Mouse (Mus musculus) gastrocnemius, adult 8-10 months (tissue): Measurements from ENCODE around the gene Col24a1. TPM values are rescaled to one million over a fixed set of nuclear protein-coding genes. Genes with fewer than 3 reads are reported as not detected.
"Not testable (repeated sequence)": the region's sequence is repeated elsewhere in the genome, so short reads cannot be mapped to it uniquely, and the experiment has no call there.

ENCODE experiments used
- DNase-seq, 2 experiments: peaks; one replicate each; pipeline ENCODE4 v3.0.0; 2022; ENCODE audit warnings: low spot score in 2 of 2
- total RNA-seq, 4 experiments: library from RNA; stranded (reverse); gene quantifications; 2 replicates each; pipeline ENCODE4 v1.2.4; 2022

Gene Col24a1
- total RNA-seq, 4 experiments from 2014 or later, result 0.63 to 1.2 (median 0.87) TPM

DNA sequence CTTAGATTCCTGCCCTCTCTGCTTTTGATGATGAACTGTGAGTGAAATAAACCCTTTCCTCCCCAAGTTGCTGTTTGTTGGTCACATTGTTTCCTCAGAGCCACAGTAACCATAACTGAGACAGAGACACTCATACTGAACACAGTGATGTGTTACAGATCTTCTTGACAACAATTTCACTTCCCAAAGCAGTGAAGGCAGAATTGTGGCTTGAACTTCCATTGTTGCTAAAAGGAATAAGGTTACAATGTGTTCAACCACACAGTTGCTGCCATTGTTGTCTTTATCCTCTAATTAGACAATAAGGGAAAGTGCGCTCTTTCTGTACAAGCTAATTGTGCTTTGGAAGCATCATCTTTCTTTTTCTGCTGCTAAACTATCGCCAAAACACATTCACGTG is 61.7 kb downstream of the Col24a1 start:
- no peak for DNase-seq

DNA sequence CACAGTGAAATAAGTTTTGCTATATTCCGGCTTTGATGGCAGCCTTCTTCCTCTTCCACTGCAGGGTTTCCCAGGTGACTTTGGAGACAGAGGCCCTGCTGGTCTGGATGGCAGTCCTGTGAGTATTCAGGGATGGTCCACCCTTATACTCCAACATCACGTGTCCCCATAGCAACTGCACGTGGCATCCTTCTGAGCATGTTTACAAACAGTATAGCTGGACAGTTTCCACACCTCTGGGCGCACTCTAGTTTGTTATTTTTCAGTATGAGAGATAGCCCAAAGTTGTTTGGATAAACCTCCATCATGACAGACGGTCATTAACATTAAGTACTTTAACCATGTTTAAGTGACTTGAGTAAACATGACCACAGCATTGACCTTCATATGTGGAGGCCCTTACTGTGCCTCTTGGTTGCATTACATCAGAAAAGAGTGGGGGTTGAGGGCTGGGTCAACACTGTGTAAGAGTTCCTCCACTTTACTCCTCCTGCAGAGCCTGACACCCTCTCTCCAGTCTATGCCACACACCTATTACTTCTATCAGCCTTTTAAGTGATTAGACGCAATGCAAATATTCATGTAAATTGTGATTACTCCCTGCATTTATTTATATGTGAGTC is 64.7 kb downstream of the Col24a1 start:
- no peak for DNase-seq

DNA sequence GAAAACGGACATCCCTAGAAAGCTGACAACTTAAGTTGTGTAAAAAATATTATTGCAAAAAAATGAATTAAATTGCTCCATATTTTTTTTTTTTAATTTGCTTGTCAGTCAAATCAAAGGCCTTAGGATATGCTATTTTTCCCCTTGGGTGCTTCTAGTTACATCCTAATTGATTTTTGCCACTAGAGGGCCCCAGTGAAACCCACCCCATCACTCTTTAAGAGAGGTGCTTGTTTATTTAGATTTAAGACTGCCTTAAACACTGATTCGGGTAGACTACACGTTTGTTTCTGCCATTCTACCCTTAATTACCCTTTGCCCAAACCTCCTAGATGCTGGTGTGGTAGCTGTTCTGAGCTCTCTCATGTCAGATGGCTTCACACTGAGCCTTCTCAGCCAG is 73.0 kb downstream of the Col24a1 start:
- DNase-seq, result no peak

DNA sequence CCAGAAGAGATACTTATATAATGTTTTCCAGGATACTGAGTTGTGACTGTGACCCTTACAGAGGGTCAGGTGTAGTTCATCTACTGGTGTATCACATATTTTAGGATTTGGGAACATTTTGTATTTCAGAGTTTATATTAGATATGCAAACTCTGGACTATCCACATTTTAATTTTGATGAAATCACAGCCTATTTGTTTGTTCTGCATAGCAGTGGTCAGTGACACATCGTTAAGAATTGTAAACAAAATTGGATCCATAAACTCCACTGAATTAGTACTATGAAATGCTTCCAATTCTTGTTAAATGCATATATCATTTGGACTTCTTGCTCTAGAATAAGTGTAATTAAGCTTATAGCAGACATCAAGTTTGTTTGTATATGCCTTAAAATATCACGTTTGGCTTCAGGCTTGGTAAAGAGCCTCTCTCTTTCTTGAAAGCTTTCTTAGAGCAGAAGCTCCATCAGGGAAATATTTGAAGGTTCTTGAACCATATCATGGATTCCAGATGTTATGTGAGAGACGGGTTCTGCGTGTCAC is 75.0 kb downstream of the Col24a1 start:
- no peak for DNase-seq

DNA sequence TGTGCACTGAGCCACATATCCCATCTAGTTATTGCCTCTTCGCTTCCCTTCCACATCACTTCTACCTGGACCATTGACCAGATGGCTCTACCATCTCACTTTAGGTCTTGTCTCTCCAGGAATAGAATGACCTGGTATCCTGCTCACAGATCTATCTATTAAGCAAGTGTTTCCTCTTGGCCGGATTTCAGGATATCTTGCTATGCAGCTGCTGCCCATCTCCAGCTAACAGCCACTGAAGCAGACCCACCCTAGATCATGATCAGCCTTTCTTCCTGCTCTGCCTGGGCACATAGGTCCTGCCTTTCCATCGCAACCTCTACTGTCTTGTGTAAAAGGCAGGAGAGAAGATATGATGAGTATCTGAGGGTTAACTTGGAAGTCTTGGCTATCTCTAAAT is 84.0 kb downstream of the Col24a1 start:
- DNase-seq, result no peak

DNA sequence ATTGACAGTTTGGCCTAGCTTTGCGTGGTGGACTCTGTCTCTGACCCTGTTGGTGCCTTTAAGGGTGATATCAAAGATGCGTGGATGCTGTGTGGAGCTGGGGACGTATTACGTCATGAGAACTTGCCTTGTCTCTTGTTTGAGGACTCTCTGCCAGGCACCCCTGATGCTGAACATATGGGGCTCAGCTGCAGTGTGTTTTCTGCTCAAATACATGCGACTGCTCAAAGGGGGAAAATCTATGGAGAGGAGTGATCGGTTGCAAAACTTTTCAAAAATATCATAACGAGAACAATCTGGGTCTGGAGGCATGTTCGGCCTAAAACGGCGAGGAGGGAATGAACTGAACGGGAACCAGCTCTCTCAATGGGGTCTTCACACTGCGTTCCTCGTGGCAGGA is 90.8 kb downstream of the Col24a1 start:
- no peak for DNase-seq

DNA sequence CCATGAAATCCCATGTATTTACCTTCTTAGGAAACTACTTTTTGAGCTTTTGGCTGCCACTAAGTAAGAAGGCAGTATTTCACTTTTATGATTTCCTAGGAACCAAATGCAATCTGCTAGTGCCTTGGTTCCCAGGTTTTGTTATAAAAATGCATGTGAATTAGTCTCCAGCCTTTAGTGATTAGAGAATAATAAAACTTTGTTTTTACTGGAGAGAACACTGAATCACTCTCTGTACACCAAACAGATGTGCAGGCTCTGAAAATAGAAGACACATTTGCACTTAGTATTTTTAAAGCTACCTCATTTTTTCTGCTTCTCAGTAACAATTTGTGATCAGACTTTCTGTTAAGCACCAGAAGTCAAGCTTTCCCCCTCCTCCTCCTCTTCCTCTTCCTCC is 94.2 kb downstream of the Col24a1 start:
- DNase-seq, result no peak

DNA sequence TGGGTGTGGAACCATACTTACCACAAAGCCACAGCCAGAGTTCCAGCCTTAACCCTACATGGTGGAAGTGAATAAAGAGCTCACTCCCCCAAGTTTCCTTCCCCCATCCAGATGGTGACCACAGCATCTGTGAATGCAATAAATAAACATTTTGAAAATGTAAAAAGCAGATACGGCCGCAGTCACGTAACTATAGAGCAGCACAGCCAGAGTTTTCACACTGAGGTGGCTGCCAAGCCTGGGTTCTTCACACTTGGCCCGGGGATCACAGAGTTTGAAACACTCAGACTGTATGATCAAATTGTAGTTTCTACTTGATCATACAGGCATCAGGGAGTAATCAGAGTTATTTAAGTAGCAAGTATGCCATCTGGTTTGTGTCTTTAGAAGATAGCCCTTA is 98.4 kb downstream of the Col24a1 start:
- no peak for DNase-seq

DNA sequence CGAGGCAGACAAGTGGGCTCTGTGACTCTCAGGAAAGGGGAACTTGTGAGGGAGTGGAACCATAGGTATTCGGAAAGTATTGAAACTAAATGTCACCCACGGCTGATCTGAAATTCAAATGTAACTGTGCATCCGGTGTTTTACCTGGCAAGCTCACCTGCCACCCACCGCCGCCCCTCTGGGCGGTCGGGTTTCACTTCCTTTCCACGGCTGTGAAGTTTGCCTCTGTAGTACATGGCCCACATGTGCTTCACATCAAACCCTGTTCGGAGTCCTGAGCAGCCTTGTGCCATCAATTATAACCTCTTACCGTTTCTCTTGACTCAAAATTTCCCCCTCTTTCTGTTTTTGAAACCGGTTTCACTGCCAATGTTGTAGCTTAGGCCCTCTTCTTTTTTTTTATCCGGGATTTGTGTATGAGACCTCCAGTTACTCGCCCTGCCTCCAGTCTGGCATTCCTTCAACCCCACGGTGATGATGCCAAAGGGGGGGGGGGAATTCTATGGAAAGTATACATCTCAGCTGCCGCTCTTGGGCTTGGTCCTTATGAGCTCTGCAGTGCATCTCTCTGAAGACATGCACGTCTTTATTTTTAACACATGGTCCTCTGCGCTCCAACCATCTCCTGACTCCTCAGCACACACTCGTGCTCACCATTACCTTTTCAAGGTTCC is 99.9 kb downstream of the Col24a1 start:
- no peak for DNase-seq

DNA sequence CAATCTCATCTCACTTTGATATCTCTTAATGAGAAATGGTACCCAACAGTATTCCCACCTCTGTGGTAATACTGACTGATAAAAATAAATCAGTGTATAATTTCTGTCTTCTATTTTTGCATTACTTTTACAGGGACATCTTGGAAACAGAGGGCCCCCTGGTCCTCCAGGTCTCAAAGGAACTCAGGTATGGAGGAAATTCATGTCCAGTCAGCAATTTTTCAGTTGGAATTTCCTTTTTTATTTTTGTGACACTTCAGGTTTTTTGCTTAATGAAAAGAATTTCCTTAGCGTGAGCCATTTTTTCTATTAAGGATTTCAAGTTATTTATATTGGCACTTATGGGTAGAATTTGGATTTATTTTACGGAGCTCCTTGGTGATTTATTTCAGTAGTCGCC is 106.9 kb downstream of the Col24a1 start:
- DNase-seq, result no peak

DNA sequence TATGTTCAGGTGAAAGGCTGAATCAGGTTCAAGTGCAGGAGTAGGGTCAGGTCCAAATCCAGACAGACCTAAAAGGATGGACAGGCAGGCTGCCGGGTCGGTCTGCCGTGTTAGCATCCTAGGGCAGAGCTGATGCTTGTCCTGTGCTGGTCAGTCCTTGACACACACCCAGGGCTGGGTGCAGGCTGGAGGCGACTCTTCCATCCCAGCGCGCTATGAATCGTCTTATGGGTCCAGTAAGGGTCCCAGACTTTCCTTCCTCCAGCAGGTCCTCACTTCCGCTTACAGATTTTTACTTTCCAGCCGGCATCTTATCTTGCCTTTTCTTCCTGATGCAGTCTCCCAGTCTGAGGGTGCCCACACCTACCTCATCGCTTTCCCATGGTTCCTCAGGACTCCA is 110.0 kb downstream of the Col24a1 start:
- DNase-seq, result no peak

DNA sequence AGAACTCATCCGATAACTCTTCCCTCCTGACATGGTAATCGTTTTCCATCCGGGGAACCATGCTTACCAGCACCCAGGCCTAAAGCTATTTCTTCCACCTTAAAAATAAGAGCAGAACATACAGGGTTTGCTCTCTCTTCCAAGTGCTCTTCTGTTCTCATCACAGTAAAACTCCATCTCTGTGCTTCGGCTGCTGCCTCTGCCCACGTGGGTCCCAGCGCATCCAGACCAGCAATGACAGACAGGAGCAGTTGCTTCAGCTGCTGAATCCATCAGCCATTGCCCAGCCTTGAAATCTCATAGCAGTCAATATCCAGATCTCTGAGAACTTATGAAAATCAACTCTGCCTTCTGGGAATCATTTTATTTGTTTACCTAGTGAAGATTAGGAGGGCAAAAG is 110.7 kb downstream of the Col24a1 start:
- DNase-seq, result no peak

DNA sequence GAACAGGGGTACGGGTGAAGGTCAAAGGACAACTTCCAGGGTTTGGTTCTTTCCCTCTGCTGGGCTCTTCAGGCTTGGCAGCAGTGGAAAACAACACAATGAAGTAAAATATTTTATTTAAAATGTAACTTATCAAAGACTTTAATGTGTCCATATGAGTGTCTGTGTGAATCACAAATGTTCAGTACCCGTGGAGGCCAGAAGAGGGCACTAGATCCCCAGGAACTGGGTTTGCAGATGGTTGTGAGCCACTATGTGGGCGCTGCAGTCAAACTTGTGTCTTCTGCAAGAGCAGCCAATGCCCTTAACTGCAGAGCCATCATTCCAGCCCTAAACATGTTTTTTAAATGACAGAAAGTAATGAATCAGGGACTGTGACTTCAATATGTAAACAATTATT is 115.8 kb downstream of the Col24a1 start:
- no peak for DNase-seq

DNA sequence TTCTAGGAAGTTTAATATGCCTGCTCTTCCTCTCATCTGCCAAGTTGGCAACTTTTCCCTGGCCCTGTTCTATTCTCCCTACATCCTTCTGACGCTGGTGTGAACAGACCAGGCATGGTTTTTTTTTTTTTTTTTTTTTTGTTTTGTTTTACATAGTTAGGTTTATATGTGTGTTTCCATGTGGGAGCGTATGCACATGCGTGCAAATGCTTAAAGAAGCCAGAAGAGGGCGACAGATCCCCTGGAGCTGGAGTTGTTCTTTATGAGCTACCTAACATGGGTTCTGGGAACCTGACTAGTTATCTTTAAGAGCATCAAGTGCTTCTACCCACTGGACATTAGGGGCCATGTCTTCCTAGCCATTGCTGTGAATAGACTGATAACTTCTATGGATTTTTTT is 119.9 kb downstream of the Col24a1 start:
- no peak for DNase-seq

DNA sequence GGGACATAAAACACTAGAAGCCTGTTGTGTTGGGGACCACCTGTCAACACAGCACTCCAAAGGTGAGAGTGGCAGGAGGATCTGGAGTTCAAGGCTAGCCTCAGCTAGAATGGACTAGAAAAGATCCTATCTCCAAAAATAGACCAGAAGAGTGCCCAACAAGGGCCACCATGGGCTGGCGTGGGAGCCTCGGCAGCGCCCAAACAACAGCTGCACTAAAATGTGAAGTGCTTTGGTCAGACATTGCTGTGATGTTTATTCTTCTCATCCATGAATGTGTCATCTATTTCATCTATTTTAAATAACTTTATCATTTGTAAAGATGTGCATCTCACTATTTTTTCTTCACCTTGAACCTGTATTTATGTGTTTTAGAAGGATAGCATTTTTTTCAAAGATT is 122.1 kb downstream of the Col24a1 start:
- DNase-seq, result no peak

DNA sequence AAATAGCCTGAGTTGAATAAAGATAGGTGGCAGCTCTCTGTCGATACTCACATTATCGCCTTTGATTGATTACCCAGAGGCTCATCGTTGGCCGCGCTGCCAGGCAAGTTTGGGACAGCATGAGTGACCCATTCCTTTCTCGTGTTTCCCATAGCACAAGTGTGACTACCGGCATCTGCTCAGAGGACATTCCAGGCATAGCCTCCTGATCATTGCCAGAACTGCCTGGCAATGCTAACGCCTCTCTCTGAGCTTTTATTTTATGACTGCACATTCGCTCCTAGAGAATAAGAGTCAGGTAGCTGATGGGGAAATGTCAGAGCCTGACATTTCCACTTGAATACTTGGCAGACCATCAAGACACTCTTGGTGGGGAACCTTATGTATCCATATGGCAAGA is 125.5 kb downstream of the Col24a1 start:
- peak in 1 of 2 experiments; percentile 17 for DNase-seq

DNA sequence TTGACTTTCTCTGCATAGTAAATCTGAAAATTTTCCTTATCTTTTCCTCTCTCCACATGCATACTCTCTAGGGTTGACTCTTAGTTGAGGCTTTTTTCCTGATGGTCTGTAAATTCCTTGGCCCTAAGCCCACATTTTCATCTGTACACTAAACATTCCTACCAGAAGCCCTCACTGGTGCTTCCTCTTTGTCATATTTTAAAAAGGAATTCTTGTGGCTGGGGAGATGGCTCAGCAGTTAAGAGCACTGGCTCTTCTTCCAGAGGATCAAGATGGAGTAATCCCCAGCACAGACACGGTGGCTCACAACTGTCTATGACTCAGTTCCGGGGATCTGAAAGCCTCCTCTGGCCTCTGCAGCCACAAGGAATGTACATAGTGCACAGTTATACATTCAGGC is 128.1 kb downstream of the Col24a1 start:
- no peak for DNase-seq

DNA sequence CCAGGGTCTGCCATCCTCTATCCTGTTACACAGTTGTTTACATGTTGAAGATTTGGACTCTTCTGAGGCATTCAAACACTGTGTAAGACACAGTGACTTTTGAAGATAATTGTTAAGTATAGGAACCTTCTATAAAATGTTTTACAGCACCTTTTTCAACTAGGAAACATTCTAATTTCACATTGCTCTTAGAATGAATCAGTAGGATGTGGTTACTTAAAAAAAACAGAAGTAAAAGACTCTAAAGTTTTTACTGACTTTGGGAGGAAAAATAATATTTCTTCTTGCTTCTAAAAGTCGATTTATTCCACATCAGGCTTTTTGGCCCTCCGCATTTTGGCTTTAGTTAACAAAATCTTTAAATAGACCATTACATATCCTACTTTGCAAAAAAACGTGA is 129.8 kb downstream of the Col24a1 start:
- no peak for DNase-seq

DNA sequence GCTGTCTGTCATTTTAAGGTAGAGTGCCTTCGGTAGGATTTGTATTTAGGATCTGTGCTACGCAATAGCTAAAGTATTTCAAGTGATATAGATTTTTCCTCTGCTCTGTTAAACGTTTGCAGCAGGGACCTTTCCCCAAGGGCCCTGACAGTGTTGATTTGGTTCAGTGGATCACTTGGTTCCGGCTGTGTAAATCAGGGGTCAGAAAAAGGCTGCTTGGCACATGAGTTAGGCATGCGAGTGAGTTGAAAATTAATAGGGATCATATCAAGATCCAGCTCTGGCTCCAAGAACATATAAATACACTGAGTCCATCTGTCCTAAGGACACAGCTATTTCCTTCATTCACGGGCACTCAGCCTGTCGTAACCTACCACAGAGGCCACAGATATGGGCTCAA is 146.1 kb downstream of the Col24a1 start:
- no peak for DNase-seq

DNA sequence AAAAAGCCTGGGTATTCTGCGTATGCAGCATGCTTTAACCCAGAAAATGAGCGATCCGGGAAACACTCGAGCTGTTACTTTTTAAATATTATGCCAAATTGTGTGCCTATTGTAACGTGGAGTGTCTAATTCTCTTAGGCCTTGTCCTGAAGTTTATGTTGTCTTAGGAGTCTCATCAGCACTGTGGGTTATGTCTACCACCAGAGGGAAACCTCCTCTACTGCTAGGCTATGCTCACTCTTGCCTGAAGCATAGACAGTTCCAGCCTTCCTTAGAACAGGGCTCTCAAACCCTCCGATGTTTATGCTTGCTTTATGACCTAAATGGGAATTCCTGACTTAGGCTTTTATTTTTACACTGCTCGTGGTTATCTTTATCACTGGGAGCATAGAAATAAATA is 146.8 kb downstream of the Col24a1 start:
- no peak for DNase-seq

DNA sequence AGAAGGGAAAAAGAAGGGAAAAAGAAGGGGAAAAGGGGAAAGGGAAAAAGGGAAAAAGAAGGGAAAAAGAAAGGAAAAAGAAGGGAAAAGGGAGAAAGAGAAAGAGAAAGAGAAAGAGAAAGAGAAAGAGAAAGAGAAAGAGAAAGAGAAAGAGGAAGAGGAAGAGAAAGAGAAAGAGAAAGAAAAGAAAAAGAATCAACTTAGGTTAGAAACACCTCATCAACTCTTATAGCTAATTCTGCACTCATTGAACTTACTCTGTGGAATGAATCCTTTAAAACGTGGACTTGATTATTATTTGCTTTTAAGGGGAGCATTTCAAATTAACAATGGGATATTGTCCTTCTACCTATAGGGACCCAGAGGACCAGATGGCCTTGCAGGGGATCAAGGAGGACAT is 148.7 kb downstream of the Col24a1 start:
- no peak for DNase-seq

DNA sequence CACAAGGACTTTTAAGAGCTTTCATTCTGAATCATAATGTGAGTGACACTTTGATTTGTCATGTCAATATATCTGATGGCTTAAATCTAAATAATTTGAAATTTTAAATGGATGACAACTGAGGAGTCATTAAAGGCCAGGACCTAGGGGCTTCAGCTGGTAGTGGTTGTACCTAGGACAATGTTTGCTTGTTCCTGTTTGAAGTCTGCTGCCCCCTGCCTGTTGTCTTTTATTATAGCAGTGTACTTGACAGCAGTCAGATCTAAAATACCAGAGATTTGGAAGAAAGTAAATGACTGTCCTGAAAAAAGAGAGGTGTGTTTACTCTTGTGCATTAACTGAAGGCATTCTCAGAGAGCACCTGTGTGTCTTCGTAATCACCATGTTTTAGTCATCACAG is 150.0 kb downstream of the Col24a1 start:
- DNase-seq, result no peak

DNA sequence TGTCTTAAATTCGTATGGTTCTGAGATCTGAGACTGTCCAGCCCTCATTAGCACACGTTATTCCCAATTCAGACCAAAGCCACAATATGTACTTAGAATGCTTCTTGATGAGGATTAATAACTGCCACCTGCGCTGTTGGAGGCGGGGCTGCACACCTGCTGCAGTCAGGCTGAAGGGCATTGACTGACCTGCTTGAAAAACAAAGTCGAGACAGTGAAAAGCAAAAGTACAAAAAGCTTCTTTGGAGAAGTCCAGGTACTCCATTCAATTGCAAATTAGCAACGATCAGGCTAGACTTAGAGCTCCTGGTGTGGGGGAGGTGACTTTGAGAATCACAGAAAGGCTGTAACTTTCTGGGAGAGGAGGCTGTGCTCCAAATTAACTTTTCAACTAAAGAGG is 150.9 kb downstream of the Col24a1 start:
- DNase-seq, result not testable (repeated sequence)
